Mouse (Mus musculus) heart, postnatal 10 days (tissue): Measurements from ENCODE around the gene Spata18. TPM values are rescaled to one million over a fixed set of nuclear protein-coding genes. Genes with fewer than 3 reads are reported as not detected.

Experiments used
- DNase-seq, 2 experiments: peaks; one replicate each; pipeline ENCODE4 v3.0.0; 2021
- intact Hi-C: fragments of 180-260 bp; cut with DNase I; formaldehyde crosslinking; loops from one replicate; pipeline ENCODE4 v1.15.1; 2025
- total RNA-seq, 2 experiments: library from RNA; stranded (reverse); gene quantifications; 2 replicates each; pipeline ENCODE4 v1.2.3; 2021

Gene Spata18
- total RNA-seq, 2 experiments from 2014 or later = 1.8 TPM

GRCm38 (mm10) chr5:73650365-73650964, 714 bp upstream of the Spata18 start:
- DNase-seq = peak; percentile 34 to 50
- intact Hi-C loops = no loop called here

- intact Hi-C loops = no loop called here
- peak in 1 of 2 experiments; percentile 30 for DNase-seq
Measured at GRCm38 (mm10) chr5:73651855-73652201, 649 bp downstream of the Spata18 start.

- intact Hi-C loops = no loop called here
- no peak for DNase-seq
Measured at GRCm38 (mm10) chr5:73666695-73667094, 15.5 kb downstream of the Spata18 start.

GRCm38 (mm10) chr5:73667877-73668276, 16.7 kb downstream of the Spata18 start:
- intact Hi-C loops = no loop called here
- DNase-seq = no peak

GRCm38 (mm10) chr5:73669386-73669785, 18.2 kb downstream of the Spata18 start:
- intact Hi-C loops = no loop called here

GRCm38 (mm10) chr5:73675604-73676003, 24.4 kb downstream of the Spata18 start:
- intact Hi-C loops = no loop called here

More at GRCm38 (mm10) chr5:73669386-73669785, 18.2 kb downstream of the Spata18 start:
- DNase-seq = no peak

GRCm38 (mm10) chr5:73676626-73677025, 25.4 kb downstream of the Spata18 start:
- intact Hi-C loops = no loop called here

More at GRCm38 (mm10) chr5:73675604-73676003, 24.4 kb downstream of the Spata18 start:
- DNase-seq = no peak

GRCm38 (mm10) chr5:73683221-73683620, 32.0 kb downstream of the Spata18 start:
- DNase-seq = no peak
- intact Hi-C loops = loop anchor here (10.0 kb wide), 2 partner anchors 512 to 1262 kb away; partner anchors contain the start of gene Rasl11b

More at GRCm38 (mm10) chr5:73676626-73677025, 25.4 kb downstream of the Spata18 start:
- no peak for DNase-seq

- intact Hi-C loops = loop anchor here (10.0 kb wide), 2 partner anchors 511 to 1261 kb away; partner anchors contain the start of gene Rasl11b
Measured at GRCm38 (mm10) chr5:73683706-73684409, 32.7 kb downstream of the Spata18 start.

GRCm38 (mm10) chr5:73686149-73686548, 35.0 kb downstream of the Spata18 start:
- DNase-seq = peak; percentile 53 to 67
- intact Hi-C loops = loop anchor here (2.0 to 10.0 kb wide), 7 partner anchors 76 to 1471 kb away; partner anchors contain the start of gene Rasl11b

More at GRCm38 (mm10) chr5:73683706-73684409, 32.7 kb downstream of the Spata18 start:
- no peak for DNase-seq

GRCm38 (mm10) chr5:73688576-73688975, 37.4 kb downstream of the Spata18 start:
- DNase-seq = peak; percentile 42 to 54
- intact Hi-C loops = loop anchor here (5.0 to 10.0 kb wide), 5 partner anchors 74 to 1256 kb away; partner anchors contain the start of gene Rasl11b

GRCm38 (mm10) chr5:73690146-73690545, 39.0 kb downstream of the Spata18 start:
- intact Hi-C loops = no loop called here
- DNase-seq = peak; percentile 64

GRCm38 (mm10) chr5:73691723-73692520, 40.7 kb downstream of the Spata18 start:
- DNase-seq = no peak
- intact Hi-C loops = no loop called here

GRCm38 (mm10) chr5:73693778-73694177, 42.6 kb downstream of the Spata18 start:
- intact Hi-C loops = no loop called here

GRCm38 (mm10) chr5:73694254-73695015, 43.3 kb downstream of the Spata18 start:
- intact Hi-C loops = no loop called here
- DNase-seq = no peak

More at GRCm38 (mm10) chr5:73693778-73694177, 42.6 kb downstream of the Spata18 start:
- no peak for DNase-seq

GRCm38 (mm10) chr5:73697700-73698099, 46.5 kb downstream of the Spata18 start:
- intact Hi-C loops = no loop called here
- peak; percentile 54 to 67 for DNase-seq

- peak; percentile 53 to 62 for DNase-seq
- intact Hi-C loops = no loop called here
Measured at GRCm38 (mm10) chr5:73701063-73701890, 50.1 kb downstream of the Spata18 start.

GRCm38 (mm10) chr5:73701946-73702710, 50.9 kb downstream of the Spata18 start:
- intact Hi-C loops = no loop called here
- no peak for DNase-seq
